Mouse (Mus musculus) heart, embryonic 16.5 days (tissue): Measurements from ENCODE around the gene Hexim1. TPM values are rescaled to one million over a fixed set of nuclear protein-coding genes. Genes with fewer than 3 reads are reported as not detected.

Source experiments
- ATAC-seq: fragments of 200-750 bp; cut with Nextera tagmentation; replicated peaks from 2 replicates; pipeline ENCODE4 v1.8.0; 2017; ENCODE audit warnings: moderate number of reproducible peaks; ENCODE audit not compliant: insufficient read depth, low FRiP score; ENCODE audit errors: extremely low read depth
- H3K27ac ChIP-seq: fragments of 300-500 bp; sonication (generic); 2 replicates; pipeline ENCODE4 v1.5.1; 2014; ENCODE audit warnings: mild to moderate bottlenecking, low read length, control low read depth, moderate library complexity
- H3K27me3 ChIP-seq: fragments of 300-500 bp; sonication (generic); 2 replicates; pipeline ENCODE4 v1.6.1; 2014; ENCODE audit warnings: low read length, mixed read lengths; ENCODE audit not compliant: control insufficient read depth, insufficient read depth
- H3K36me3 ChIP-seq: fragments of 300-500 bp; sonication (generic); 2 replicates; pipeline ENCODE4 v1.6.1; 2014; ENCODE audit not compliant: control insufficient read depth, insufficient read depth
- H3K4me1 ChIP-seq: fragments of 300-500 bp; sonication (generic); 2 replicates; pipeline ENCODE4 v1.6.1; 2014; ENCODE audit warnings: low read length, mixed read lengths; ENCODE audit not compliant: control insufficient read depth, insufficient read depth
- H3K4me2 ChIP-seq: fragments of 300-500 bp; sonication (generic); 2 replicates; pipeline ENCODE4 v1.6.1; 2014; ENCODE audit warnings: low read depth, mild to moderate bottlenecking, control low read depth, low read length
- H3K4me3 ChIP-seq: fragments of 300-500 bp; sonication (generic); 2 replicates; pipeline ENCODE4 v1.5.1; 2014; ENCODE audit warnings: mild to moderate bottlenecking, control low read depth, low read length
- H3K9ac ChIP-seq: fragments of 300-500 bp; sonication (generic); 2 replicates; pipeline ENCODE4 v1.6.1; 2014; ENCODE audit warnings: low read length, control low read depth
- H3K9me3 ChIP-seq: fragments of 300-500 bp; sonication (generic); replicated peaks from 2 replicates; pipeline ENCODE4 v1.6.1; 2016; ENCODE audit warnings: low read length; ENCODE audit not compliant: control insufficient read depth
- WGBS: fragments of 180-500 bp; shearing (Covaris S2); extraction: QIAGEN DNeasy Blood & Tissue Kit; methylation state at CpG from one replicate; pipeline ENCODE4 v1.1.7; 2014; 5-methylcytosine and 5-hydroxymethylcytosine counted together
- polyA plus RNA-seq: library from polyadenylated mRNA; unstranded; fragments of >200 nt; fragmentation: Nextera tagmentation; extraction: Ambion mirVana; gene quantifications from 2 replicates; pipeline ENCODE4 v1.2.1, GENCODE M21; 2015

The Hexim1 gene
- polyA plus RNA-seq, 1 experiment from 2014 or later = 2.9 TPM

DNA sequence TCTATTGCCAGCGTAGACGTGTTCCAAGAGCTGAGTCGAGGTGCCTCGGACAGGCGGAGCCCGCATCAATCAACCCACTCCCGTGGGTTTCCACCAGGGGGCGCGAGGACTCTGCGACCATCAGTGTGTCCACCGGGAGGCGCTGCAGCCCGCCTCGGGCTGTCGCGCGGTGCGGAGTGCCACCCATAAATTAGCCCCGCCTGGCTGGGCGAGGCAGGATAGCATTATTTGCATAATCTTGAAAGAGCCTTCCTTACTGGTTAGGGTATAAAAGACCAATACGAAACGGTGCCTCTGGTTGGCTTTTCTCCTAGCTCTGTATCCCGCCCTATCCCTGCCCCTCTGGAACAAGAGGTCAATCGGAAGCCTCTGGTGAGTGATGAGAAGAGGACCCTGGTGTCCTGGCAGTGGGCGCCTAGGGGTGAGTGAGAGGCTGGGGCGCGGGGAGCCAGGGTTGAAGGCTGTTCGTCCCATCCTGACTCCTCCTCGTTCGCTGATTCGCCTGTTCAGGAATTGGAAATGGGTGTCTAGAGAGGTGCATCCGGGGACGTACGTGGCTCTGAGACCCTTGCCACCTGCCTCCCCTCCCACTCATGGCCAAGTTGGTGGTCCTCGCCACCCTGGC lies 13.2 kb upstream of the Hexim1 start:
- Histone ChIP-seq H3K27ac (peak overlapping the region; percentile 52; the same call in 1 of the 2 replicates), H3K9ac (peak overlapping the region; percentile 63), H3K4me2 (peak overlapping the region; percentile 89), H3K4me3 (peak overlapping the region; percentile 76), H3K36me3 (no peaks in the 10 kb centered on the region; the same call in 1 of the 2 replicates), H3K27me3 (no peaks in the 10 kb centered on the region), H3K9me3 (no peaks in the 10 kb centered on the region), H3K4me1 (peaks cover 33% of the 10 kb centered on the region)
- ATAC-seq = peak; percentile 84
- WGBS = under 1% methylated on average over 35 of the region's 35 CpGs

GRCm38 (mm10) chr11:103103621-103104020 lies 12.4 kb upstream of the Hexim1 start:
- H3K36me3 ChIP-seq = no peaks in the 10 kb centered on the region; the same call in 1 of the 2 replicates
- ATAC-seq = no peak
- H3K9me3 ChIP-seq = no peaks in the 10 kb centered on the region
- H3K4me3 ChIP-seq = peak overlapping the region; percentile 76
- H3K27me3 ChIP-seq = no peaks in the 10 kb centered on the region
- H3K9ac ChIP-seq = no peak overlapping the region; the same call in 1 of the 2 replicates
- WGBS = 58% methylated on average over 8 of the region's 8 CpGs
- H3K27ac ChIP-seq = no peak overlapping the region
- H3K4me1 ChIP-seq = peaks cover 25% of the 10 kb centered on the region
- peak overlapping the region; percentile 89 for H3K4me2 ChIP-seq

DNA sequence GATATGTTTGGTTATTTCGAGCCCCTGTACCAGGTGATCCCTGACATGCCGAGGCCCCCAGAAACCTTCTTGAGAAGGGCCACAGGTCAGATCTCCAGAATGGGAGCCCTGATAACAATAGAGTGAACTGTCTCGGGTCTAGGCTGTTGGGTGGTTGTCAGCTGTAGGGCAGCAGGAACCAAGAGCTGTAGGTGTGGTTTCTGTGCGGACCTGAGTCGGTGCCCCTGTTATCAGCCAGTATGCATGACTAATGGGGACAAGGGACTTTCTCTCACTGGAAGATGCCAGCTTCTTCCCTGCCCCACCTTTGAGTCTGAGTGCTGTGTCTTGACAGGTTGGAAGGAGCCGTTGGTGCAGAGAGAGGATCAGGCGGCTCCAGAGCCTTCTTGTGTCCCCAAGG lies 11.6 kb upstream of the Hexim1 start:
- 69% methylated on average over 7 of the region's 7 CpGs for WGBS
- Histone ChIP-seq H3K4me1 (peaks cover 17% of the 10 kb centered on the region), H3K4me3 (no peak overlapping the region), H3K36me3 (no peaks in the 10 kb centered on the region; the same call in 1 of the 2 replicates), H3K9ac (no peak overlapping the region), H3K4me2 (no peak overlapping the region), H3K27me3 (no peaks in the 10 kb centered on the region), H3K9me3 (no peaks in the 10 kb centered on the region), H3K27ac (no peak overlapping the region)
- no peak for ATAC-seq

GRCm38 (mm10) chr11:103105180-103105725 lies 10.8 kb upstream of the Hexim1 start:
- no peak overlapping the region for H3K9ac ChIP-seq
- H3K4me2 ChIP-seq = no peak overlapping the region
- ATAC-seq = no peak
- H3K9me3 ChIP-seq = no peaks in the 10 kb centered on the region
- peaks cover 15% of the 10 kb centered on the region for H3K4me1 ChIP-seq
- H3K4me3 ChIP-seq = no peak overlapping the region
- H3K27ac ChIP-seq = no peak overlapping the region
- H3K36me3 ChIP-seq = no peaks in the 10 kb centered on the region; the same call in 1 of the 2 replicates
- H3K27me3 ChIP-seq = no peaks in the 10 kb centered on the region
- 57% methylated on average over 14 of the region's 14 CpGs for WGBS

GRCm38 (mm10) chr11:103105810-103106209 lies 10.2 kb upstream of the Hexim1 start:
- Histone ChIP-seq H3K4me3 (no peak overlapping the region), H3K27me3 (no peaks in the 10 kb centered on the region), H3K9me3 (no peaks in the 10 kb centered on the region), H3K36me3 (no peaks in the 10 kb centered on the region; the same call in 1 of the 2 replicates), H3K4me2 (no peak overlapping the region), H3K4me1 (peaks cover 12% of the 10 kb centered on the region), H3K9ac (no peak overlapping the region), H3K27ac (no peak overlapping the region)
- WGBS = 85% methylated on average over 6 of the region's 6 CpGs
- no peak for ATAC-seq

DNA sequence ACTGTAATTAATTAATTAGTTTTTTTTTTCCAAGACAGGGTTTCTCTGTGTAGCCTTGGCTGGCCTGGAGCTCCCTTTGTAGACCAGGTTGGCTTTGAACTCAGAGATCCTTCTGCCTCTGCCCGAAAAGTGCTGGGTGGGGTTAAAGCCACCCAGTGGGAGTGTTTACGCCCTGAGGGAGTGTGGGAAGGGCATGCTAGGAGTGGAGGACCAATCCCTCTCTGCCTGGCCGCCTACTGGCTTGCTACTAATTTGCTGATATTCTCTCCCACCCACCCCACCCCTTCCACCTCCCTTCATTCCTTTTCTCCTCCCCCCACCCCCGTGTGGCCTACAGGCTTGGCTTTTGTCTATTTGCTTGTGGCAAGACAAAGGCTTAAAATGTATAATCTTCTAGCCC lies 9.6 kb upstream of the Hexim1 start:
- Histone ChIP-seq H3K9ac (no peak overlapping the region), H3K27ac (no peak overlapping the region), H3K9me3 (no peaks in the 10 kb centered on the region), H3K36me3 (no peaks in the 10 kb centered on the region; the same call in 1 of the 2 replicates), H3K4me2 (no peak overlapping the region), H3K4me1 (peaks cover 15% of the 10 kb centered on the region), H3K4me3 (no peak overlapping the region), H3K27me3 (no peaks in the 10 kb centered on the region)
- no peak for ATAC-seq
- WGBS = 70% methylated on average over 4 of the region's 4 CpGs

DNA sequence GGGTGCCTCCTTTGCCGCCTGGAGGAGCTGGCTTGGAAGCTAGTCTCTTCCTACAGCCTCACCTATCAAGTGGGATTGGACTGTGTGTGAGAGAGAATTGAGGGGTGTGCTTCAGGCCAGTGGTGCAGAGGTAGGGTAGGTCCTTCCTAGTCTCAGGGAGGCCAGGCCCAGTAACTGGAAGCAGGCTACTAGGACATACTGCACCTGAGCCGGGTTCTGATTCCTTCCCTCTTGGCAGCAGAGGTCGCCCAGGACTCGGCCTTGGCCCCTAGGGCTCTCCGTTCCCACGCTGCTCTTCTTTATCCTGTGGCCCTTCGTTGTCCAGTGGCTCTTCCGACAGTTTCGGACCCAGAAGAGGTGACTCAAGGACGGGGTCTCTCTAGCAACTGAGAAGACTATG lies 4.7 kb upstream of the Hexim1 start:
- H3K27me3 ChIP-seq = no peaks in the 10 kb centered on the region
- peaks cover 23% of the 10 kb centered on the region for H3K4me1 ChIP-seq
- H3K4me2 ChIP-seq = peak overlapping the region; percentile 85
- no peak for ATAC-seq
- H3K36me3 ChIP-seq = no peaks in the 10 kb centered on the region; the same call in 1 of the 2 replicates
- H3K9me3 ChIP-seq = no peaks in the 10 kb centered on the region
- 26% methylated on average over 10 of the region's 10 CpGs for WGBS
- peak overlapping the region; percentile 72 for H3K27ac ChIP-seq
- peak overlapping the region; percentile 57 for H3K4me3 ChIP-seq
- peak overlapping the region; percentile 77 for H3K9ac ChIP-seq

GRCm38 (mm10) chr11:103111881-103112551 lies 4.0 kb upstream of the Hexim1 start:
- H3K4me3 ChIP-seq = peak overlapping the region; percentile 57
- H3K27ac ChIP-seq = peak overlapping the region; percentile 72
- H3K9me3 ChIP-seq = no peaks in the 10 kb centered on the region
- no peak for ATAC-seq
- H3K36me3 ChIP-seq = no peaks in the 10 kb centered on the region
- H3K4me1 ChIP-seq = peaks cover 23% of the 10 kb centered on the region
- no peaks in the 10 kb centered on the region for H3K27me3 ChIP-seq
- 3% methylated on average over 28 of the region's 28 CpGs for WGBS
- H3K9ac ChIP-seq = peak overlapping the region; percentile 77
- H3K4me2 ChIP-seq = peak overlapping the region; percentile 85

DNA sequence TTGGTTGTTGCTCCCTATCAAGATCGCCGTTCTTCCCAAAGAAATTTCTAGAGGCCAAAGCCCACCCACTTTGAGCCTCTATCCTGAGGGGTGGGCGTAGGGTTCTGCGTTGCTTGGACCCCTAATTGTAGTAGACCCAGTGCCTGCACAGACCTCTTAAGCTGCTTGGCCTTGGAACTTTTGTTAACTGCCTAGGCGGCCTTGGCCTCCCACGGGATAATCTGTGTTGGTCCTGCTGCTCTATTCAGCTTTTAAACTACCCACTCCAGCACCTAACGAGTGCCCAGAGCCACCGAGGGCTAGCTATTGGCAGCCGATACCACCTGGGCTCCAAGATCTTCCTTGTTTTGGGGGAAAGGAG lies 3.5 kb upstream of the Hexim1 start:
- Histone ChIP-seq H3K4me1 (peaks cover 23% of the 10 kb centered on the region), H3K27ac (peak overlapping the region; percentile 72), H3K4me2 (peak overlapping the region; percentile 85), H3K36me3 (no peaks in the 10 kb centered on the region), H3K27me3 (no peaks in the 10 kb centered on the region), H3K4me3 (peak overlapping the region; percentile 57), H3K9me3 (no peaks in the 10 kb centered on the region), H3K9ac (peak overlapping the region; percentile 77)
- WGBS = 23% methylated on average over 9 of the region's 9 CpGs
- no peak for ATAC-seq
